ENCODE assay signal across 34 mouse cellular contexts in genomic region chr13:57364396-57364795, GRCm38 (mm10).
"Had no signal": no experiment of that assay in that cellular context is flagged by ENCODE, and none has a peak within 500 bp of the region (broad histone marks: within the 10 kb centered on the region; RNA-seq: fewer than 3 reads in every experiment).

No protein-coding gene starts in this region.

- H3K4me2 ChIP-seq: heart, embryonic 11.5 days; heart, embryonic 12.5 days; heart, embryonic 13.5 days; heart, embryonic 15.5 days; hindbrain, embryonic 12.5 days; hindbrain, embryonic 13.5 days; hindbrain, embryonic 14.5 days; hindbrain, embryonic 15.5 days; kidney, embryonic 15.5 days had no signal

- H3K4me1 ChIP-seq: heart, embryonic 12.5 days; heart, embryonic 13.5 days; heart, embryonic 15.5 days; hindbrain, embryonic 13.5 days; kidney, embryonic 15.5 days had no signal

- H3K9ac ChIP-seq: heart, embryonic 12.5 days; heart, embryonic 13.5 days; heart, embryonic 15.5 days; hindbrain, embryonic 12.5 days; hindbrain, embryonic 13.5 days; hindbrain, embryonic 14.5 days; hindbrain, embryonic 15.5 days; kidney, embryonic 15.5 days had no signal

- DNase-seq: heart, adult 2 months; heart, postnatal 10 days; heart, postnatal 14 days; heart, postnatal 36 days; kidney, adult 11 months; kidney, adult 18-20 months; kidney, adult 2 months; kidney, adult 8-10 months; kidney, adult 9 months; kidney, postnatal 10 days; kidney, postnatal 14 days; kidney, postnatal 25 days; kidney, postnatal 36 days; kidney, postnatal 4 days; layer of hippocampus, adult 9-11 months; layer of hippocampus, postnatal 36 days had no signal

- ATAC-seq: hindbrain, embryonic 16.5 days; hindbrain, postnatal 0 days; inflammation-experienced regulatory T-cells, adult 6 months; intestine, embryonic 16.5 days; intestine, postnatal 0 days had no signal

- H3K4me3 ChIP-seq: heart, adult 2 months; heart, embryonic 12.5 days; heart, embryonic 13.5 days; heart, embryonic 15.5 days; hindbrain, embryonic 10.5 days; hindbrain, embryonic 12.5 days; hindbrain, embryonic 13.5 days; hindbrain, embryonic 15.5 days; kidney, embryonic 15.5 days; layer of hippocampus, adult 2 months; left cerebral cortex, adult 2 months had no signal

- H3K9me3 ChIP-seq: heart, embryonic 15.5 days; hindbrain, embryonic 10.5 days; hindbrain, embryonic 12.5 days; hindbrain, embryonic 13.5 days; hindbrain, embryonic 15.5 days; kidney, embryonic 15.5 days had no signal

- H3K27me3 ChIP-seq: heart, embryonic 12.5 days; heart, embryonic 13.5 days; heart, embryonic 15.5 days; hindbrain, embryonic 13.5 days; hindbrain, embryonic 15.5 days; kidney, embryonic 15.5 days had no signal

- H3K27ac ChIP-seq: heart, adult 2 months; heart, embryonic 13.5 days; heart, embryonic 15.5 days; hindbrain, embryonic 10.5 days; hindbrain, embryonic 12.5 days; hindbrain, embryonic 13.5 days; hindbrain, embryonic 14.5 days; hindbrain, embryonic 15.5 days; hindbrain, postnatal 0 days; kidney, embryonic 15.5 days; kidney, postnatal 0 days; layer of hippocampus, adult 2 months; left cerebral cortex, adult 2 months had no signal

- H3K36me3 ChIP-seq: heart, embryonic 12.5 days; heart, embryonic 13.5 days; heart, embryonic 15.5 days; hindbrain, embryonic 10.5 days; hindbrain, embryonic 12.5 days; hindbrain, embryonic 13.5 days; hindbrain, embryonic 15.5 days; kidney, embryonic 15.5 days had no signal
